Mouse (Mus musculus): Measurements from ENCODE around the gene Six5.

DNA sequence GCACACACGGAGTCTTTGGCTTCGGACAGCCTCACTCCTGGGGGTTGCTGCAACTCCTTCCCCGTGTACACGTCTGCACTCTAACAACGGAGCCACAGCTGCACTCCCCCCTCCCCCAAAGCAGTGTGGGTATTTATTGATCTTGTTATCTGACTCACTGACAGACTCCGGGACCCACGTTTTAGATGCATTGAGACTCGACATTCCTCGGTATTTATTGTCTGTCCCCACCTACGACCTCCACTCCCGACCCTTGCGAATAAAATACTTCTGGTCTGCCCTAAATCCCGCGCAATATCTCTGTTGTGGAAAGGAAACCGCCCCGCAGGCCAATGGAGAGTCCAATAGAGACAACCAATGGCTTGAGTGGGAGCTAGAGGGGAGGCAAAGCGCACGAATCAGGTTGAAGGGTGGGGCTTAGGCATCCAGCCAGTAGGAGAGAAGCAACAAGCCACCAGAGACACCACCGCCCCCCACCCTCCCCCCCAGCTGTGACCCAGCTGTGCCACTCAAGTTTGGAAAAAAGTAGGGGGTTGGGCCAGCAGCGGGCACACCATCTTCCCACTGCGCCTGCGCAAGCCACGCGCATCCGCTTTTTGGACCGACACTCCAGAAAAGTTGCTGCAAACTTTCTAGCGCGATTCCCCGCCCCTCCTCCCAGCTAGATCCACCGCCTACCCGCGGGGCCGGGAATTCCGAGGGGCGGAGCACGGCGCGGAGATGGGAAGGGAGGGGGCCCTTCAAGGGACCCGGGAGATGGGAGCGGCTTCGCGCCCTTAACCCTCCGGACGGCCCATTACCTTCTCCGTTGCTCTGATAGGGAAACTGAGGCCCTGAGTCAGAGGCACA is 633 bp upstream of the Six5 start:
- TF ChIP-seq CTCF (conservative IDR thresholded peaks at IDR 0.05; ENCODE audit: low read length) (no peak), POU5F1 (IDR thresholded peaks at IDR 0.05; ENCODE audit: borderline replicate concordance, low read length) (no peak)

Measured in E14TG2a.4 (cell line).